Mouse (Mus musculus): ENCODE measurements around the gene Tmem182.

The Tmem182 gene

GRCm38 (mm10) chr1:40800908-40801307 lies 4.5 kb upstream of the Tmem182 start:
- DNase-seq, result no peak

DNA sequence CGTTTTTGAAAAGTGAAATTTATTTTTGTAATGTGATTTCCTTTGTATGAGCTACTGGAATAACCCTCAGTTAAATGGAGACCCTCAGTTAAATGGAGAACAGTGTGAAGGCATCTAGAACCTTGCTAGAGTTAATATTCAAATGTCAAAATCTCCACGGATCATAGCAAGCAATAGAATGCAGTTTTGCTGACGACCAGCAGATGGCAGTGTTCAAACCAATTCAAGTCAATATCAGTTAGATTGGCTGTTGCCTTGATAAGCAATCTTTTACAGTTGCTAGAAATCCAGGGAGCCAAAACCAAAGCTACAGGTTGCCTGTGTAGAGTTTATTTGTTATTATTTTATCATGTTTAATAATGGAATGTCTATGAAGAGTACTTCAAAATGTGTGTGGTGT lies 2.6 kb upstream of the Tmem182 start:
- DNase-seq, result peak in 1 of 2 experiments; percentile 22

DNA sequence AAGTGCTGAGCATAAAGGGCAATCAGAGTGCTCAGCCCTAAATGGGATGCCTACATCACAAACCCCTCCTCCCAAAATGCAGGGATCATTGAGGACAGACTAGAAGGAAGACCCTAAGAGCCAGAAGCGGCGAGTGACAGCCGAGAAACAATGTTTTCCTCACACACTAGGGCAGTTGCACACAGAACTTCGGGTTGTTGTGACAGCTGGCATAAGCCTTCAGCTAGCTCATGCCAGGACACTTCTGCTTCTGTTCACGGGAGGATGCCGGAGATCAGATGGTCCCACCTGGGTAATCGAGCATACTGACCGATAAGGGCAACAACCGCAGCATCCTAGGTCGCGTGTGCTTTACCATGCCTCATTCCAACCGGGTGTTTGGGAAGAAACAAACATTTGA lies 1.3 kb upstream of the Tmem182 start:
- no peak for DNase-seq

DNA sequence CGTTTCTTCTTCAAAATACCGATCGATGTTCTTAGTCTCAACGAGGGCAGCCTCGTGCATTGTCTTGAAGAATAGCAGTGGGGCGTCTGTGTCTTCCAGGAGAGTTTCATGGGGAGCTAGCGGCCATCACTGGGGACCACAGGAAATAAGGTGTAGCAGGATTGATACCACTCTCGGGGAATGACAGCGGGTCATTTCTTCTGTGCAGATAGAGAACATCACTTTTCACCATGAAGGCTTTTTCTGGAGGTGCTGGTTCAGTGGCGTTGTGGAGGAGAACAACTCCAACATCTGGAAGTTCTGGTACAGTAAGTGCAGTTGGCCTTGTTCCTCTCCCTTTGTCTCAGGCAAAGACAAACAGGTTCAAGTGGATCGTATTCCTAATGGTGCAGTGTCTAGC lies 490 bp downstream of the Tmem182 start:
- DNase-seq, result no peak

DNA sequence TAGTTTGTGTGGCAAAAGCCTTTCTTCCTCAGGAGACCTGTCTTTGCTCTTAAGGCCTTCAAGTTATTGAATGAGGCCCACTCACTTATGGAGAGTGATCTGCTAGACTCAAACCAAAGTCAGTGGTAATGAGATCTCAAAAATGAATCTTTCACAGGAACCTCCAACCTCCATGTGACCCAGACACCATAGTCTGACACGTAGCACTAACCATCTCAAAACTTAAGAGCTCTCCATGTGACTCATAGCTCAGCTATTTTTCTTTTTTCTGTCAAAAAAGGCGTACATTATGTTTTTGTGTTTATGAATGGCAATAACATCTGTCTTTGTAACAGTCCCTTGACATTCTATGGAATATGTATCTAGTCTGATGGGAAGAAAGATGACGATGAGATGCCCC lies 3.2 kb downstream of the Tmem182 start:
- DNase-seq, result no peak

- DNase-seq, result no peak
Measured at GRCm38 (mm10) chr1:40815071-40815845, 9.9 kb downstream of the Tmem182 start.

DNA sequence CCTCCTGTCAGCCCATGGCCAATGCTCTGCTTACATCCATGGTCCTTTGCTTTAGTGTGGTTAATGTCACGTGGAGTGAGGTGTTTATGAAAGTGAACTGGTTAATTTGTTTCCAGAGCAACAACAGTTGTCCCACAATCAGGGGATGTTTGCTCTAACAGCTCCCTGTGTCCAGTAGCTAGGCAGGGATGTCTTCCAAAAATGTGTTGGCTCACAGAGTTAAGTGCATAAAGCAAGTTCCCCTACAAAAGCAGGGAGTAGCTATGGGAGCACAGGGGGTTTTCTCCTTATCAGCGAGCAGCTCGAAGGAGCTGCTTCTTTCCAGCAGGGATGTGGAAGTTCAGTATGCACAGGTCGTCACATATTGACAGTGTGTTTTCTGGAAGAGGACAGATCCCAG lies 19.1 kb downstream of the Tmem182 start:
- DNase-seq, result no peak

GRCm38 (mm10) chr1:40824936-40825335 lies 19.5 kb downstream of the Tmem182 start:
- DNase-seq, result no peak

GRCm38 (mm10) chr1:40825826-40826225 lies 20.4 kb downstream of the Tmem182 start:
- DNase-seq, result no peak

- no peak for DNase-seq
Measured at GRCm38 (mm10) chr1:40829213-40829914, 24.0 kb downstream of the Tmem182 start.

- no peak for DNase-seq
Measured at GRCm38 (mm10) chr1:40830712-40831507, 25.5 kb downstream of the Tmem182 start.

DNA sequence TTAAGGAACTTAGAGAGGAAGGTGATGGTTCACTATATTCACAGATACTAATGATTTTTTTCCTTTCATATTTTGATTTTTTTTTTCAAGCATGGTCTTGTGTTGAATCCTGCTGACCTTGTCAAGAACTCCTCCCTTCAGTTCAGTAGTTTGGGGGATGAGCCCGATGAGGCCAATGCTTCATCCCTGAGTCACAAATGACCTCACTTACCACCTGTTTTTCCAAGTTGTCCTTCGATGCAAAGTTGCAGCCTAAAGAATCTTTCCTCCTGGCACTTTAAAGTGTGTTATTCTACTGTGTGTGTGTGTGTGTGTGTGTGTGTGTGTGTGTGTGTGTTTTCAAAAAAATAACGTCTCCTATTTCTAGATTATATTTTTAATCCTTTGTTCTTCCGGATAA lies 30.1 kb downstream of the Tmem182 start:
- no peak for DNase-seq

GRCm38 (mm10) chr1:40840605-40841004 lies 35.2 kb downstream of the Tmem182 start:
- DNase-seq, result no peak

- DNase-seq, result no peak
Measured at GRCm38 (mm10) chr1:40841032-40841761, 35.8 kb downstream of the Tmem182 start.

GRCm38 (mm10) chr1:40844616-40845015 lies 39.2 kb downstream of the Tmem182 start:
- peak in 1 of 2 experiments; percentile 15 for DNase-seq

- no peak for DNase-seq
Measured at GRCm38 (mm10) chr1:40847196-40847938, 42.0 kb downstream of the Tmem182 start.

GRCm38 (mm10) chr1:40851286-40851685 lies 45.9 kb downstream of the Tmem182 start:
- DNase-seq, result no peak

GRCm38 (mm10) chr1:40855268-40855667 lies 49.9 kb downstream of the Tmem182 start:
- DNase-seq, result no peak

DNA sequence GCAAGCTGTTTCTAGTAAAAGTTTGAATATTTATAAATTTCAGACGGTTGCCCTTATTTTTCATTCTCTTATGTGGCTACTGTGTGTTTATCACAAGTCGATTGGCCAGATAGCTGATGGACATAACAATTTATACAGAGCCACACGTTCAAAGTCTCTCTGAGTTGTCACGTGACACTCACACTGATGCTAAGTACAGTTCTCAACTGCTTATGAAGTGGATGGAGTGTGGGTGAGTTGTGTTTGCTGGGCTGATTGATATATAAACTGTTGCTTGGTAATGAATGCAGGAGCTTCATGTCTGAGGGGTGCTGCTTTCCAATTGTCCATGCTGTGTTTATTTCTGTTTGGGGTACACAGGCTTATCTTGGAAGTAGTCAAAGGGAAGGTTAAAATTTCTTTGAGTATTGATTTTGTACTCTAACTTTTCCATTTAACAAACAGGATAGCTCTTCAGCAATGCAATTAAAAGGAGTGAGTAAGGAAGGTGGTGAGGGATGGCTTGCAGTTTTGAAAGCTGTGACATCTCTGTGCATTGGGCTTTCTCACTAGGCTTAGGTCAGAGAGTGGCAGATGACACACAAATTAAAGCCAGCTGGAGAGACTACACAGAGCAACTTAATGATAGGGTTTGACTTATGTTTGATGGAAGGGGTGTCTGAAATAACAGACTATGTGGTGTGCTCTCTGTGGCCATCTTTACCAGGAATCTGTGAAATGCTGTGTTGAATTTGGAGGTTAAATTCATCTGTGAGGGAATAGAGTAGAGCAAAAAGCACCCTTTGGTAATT lies 51.6 kb downstream of the Tmem182 start:
- DNase-seq, result no peak

- no peak for DNase-seq
Measured at GRCm38 (mm10) chr1:40865043-40865442, 59.6 kb downstream of the Tmem182 start.

DNA sequence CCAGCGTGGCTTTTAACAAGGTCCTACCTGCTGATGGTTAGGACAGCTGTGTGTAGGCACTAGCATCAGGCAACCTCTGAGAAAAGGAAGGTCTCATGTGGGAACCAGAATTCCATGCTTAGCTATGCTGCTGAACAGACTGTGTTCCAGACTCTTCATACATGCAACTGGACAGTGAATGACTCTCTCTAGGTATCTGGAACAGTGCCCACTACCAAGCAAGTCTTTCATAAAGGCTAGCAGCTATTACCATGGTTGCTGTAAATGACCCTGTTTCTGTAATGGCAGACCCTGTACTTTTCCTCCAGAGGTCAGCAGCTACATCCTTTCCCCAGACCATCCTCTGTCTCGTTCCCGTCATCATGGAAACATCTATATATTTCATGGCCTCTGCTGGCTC lies 61.7 kb downstream of the Tmem182 start:
- no peak for DNase-seq
